Mouse (Mus musculus) myocyte (in vitro differentiated cells): ENCODE data around the gene Fstl3. TPM values are rescaled to one million over a fixed set of nuclear protein-coding genes. Genes with fewer than 3 reads are reported as not detected.

Experiments
- H3K27me3 ChIP-seq: one replicate; pipeline ENCODE4 v1.6.1; 2011; ENCODE audit not compliant: control insufficient read depth, insufficient read depth, insufficient read length
- H3K36me3 ChIP-seq: one replicate; pipeline ENCODE4 v1.6.1; 2011; ENCODE audit not compliant: control insufficient read depth, insufficient read depth
- H3K4me2 ChIP-seq: one replicate; pipeline ENCODE4 v1.6.1; 2011; ENCODE audit warnings: low read depth, control low read depth
- H3K4me3 ChIP-seq: one replicate; pipeline ENCODE4 v1.5.1; 2011; ENCODE audit warnings: mild to moderate bottlenecking, control low read depth, moderate library complexity
- H3K79me2 ChIP-seq: one replicate; pipeline ENCODE4 v1.6.1; 2011; ENCODE audit not compliant: control insufficient read depth, insufficient read depth
- H3ac ChIP-seq: one replicate; pipeline ENCODE4 v1.6.1; 2011; ENCODE audit not compliant: control insufficient read depth, insufficient read length
- CEBPB ChIP-seq: IDR thresholded peaks from 2 replicates; pipeline ENCODE4 v1.6.1; 2011; ENCODE audit warnings: mild to moderate bottlenecking, moderate library complexity; ENCODE audit not compliant: poor library complexity, insufficient read depth, severe bottlenecking
- E2F4 ChIP-seq: IDR thresholded peaks from one replicate; pipeline ENCODE4 v1.6.1; 2011; ENCODE audit warnings: mild to moderate bottlenecking, control low read depth, moderate library complexity; ENCODE audit not compliant: insufficient read depth
- MAX ChIP-seq: IDR thresholded peaks from one replicate; pipeline ENCODE4 v1.6.1; 2011; ENCODE audit warnings: low read depth, mild to moderate bottlenecking, control low read depth
- MYOD1 ChIP-seq, 3 experiments: IDR thresholded peaks; one replicate each; pipeline ENCODE4 v1.6.1; 2011; ENCODE audit warnings: control low read depth in 2 of 3, low read depth in 2 of 3, mild to moderate bottlenecking in 2 of 3, moderate library complexity in 1 of 3; ENCODE audit not compliant: insufficient read length in 2 of 3, control insufficient read depth in 1 of 3
- MYOG ChIP-seq, 3 experiments: IDR thresholded peaks; one replicate each; pipeline ENCODE4 v1.6.1; 2011; ENCODE audit warnings: control low read depth in 2 of 3, low read depth in 2 of 3, mild to moderate bottlenecking in 2 of 3; ENCODE audit not compliant: insufficient read length in 2 of 3, control insufficient read depth in 1 of 3, insufficient read depth in 1 of 3
- POLR2A ChIP-seq: IDR thresholded peaks from one replicate; pipeline ENCODE4 v1.6.1; 2011; ENCODE audit warnings: low read depth, mild to moderate bottlenecking, control low read depth, moderate library complexity; ENCODE audit not compliant: insufficient read length
- POLR2AphosphoS2 ChIP-seq: IDR thresholded peaks from one replicate; pipeline ENCODE4 v1.6.1; 2011; ENCODE audit warnings: low read depth, control low read depth; ENCODE audit not compliant: insufficient read length
- REST ChIP-seq: IDR thresholded peaks from one replicate; pipeline ENCODE4 v1.6.1; 2011; ENCODE audit warnings: mild to moderate bottlenecking, control low read depth, moderate library complexity; ENCODE audit not compliant: insufficient read depth, insufficient read length
- SRF ChIP-seq: IDR thresholded peaks from one replicate; pipeline ENCODE4 v1.6.1; 2011; ENCODE audit warnings: low read depth; ENCODE audit not compliant: control insufficient read depth, insufficient read length
- TCF12 ChIP-seq: IDR thresholded peaks from one replicate; pipeline ENCODE4 v1.6.1; 2011; ENCODE audit warnings: mild to moderate bottlenecking, control low read depth; ENCODE audit not compliant: poor library complexity, insufficient read depth, severe bottlenecking
- TCF3 ChIP-seq: IDR thresholded peaks from one replicate; pipeline ENCODE4 v1.6.1; 2011; ENCODE audit warnings: low read depth, control low read depth; ENCODE audit not compliant: insufficient read length
- USF1 ChIP-seq: IDR thresholded peaks from one replicate; pipeline ENCODE4 v1.6.1; 2011; ENCODE audit warnings: low read depth, mild to moderate bottlenecking, control low read depth, moderate library complexity
- polyA plus RNA-seq: library from polyadenylated mRNA; unstranded; fragments of >200 nt; fragmentation: generic; extraction: Trizol; gene quantifications from one replicate; pipeline ENCODE4 v1.2.1, GENCODE M21; 2012; ENCODE audit warnings: missing spikeins

Gene Fstl3
- polyA plus RNA-seq, 1 experiment, result 28.9 TPM

- H3K4me3 ChIP-seq, result no peak overlapping the region
- no peak overlapping the region for H3K4me2 ChIP-seq
- no peaks in the 10 kb centered on the region for H3K27me3 ChIP-seq
- peaks cover 26% of the 10 kb centered on the region for H3K36me3 ChIP-seq
- no peak overlapping the region for H3ac ChIP-seq
- no peak for TF ChIP-seq TCF12
- peaks cover 10% of the 10 kb centered on the region for H3K79me2 ChIP-seq
Measured at GRCm38 (mm10) chr10:79743161-79743560, 33.9 kb upstream of the Fstl3 start.

- peaks cover 10% of the 10 kb centered on the region for H3K79me2 ChIP-seq
- H3ac ChIP-seq, result no peak overlapping the region
- TF ChIP-seq POLR2A, result no peak
- TF ChIP-seq TCF12, result no peak
- TF ChIP-seq MYOG (IDR thresholded peaks at IDR 0.05; ENCODE audit: control insufficient read depth in 1 of 3, insufficient read depth in 1 of 3, insufficient read length in 2 of 3, low read depth in 2 of 3), result no peak
- TF ChIP-seq MAX, result no peak
- no peak for TF ChIP-seq SRF
- TF ChIP-seq MYOD1 (IDR thresholded peaks at IDR 0.05; ENCODE audit: control insufficient read depth in 1 of 3, insufficient read length in 2 of 3, low read depth in 2 of 3), result no peak
- no peak overlapping the region for H3K4me2 ChIP-seq
- H3K36me3 ChIP-seq, result peaks cover 20% of the 10 kb centered on the region
- no peaks in the 10 kb centered on the region for H3K27me3 ChIP-seq
- H3K4me3 ChIP-seq, result no peak overlapping the region
Measured at GRCm38 (mm10) chr10:79743650-79744365, 33.3 kb upstream of the Fstl3 start.

DNA sequence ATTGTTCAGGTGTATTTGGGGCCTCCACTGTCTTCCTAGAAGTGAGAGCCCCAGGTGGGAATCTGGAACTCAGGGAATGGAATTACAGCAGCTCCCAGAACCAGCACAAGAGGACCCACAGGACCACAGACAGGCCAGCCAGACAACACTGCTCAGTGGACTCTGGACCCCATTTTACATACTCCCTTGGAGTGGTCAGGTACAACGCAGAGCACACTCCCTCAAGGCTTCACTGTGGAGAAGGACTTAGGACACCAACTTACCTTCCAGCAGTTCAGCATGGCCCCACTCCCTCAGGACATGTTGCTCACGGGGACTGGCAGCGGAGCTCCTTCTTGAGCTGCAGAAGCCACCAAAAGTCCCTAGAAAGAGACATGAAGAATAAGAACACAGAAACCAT, 31.7 kb upstream of the Fstl3 start:
- peak overlapping the region; percentile 97 for H3K4me2 ChIP-seq
- H3ac ChIP-seq, result no peak overlapping the region
- no peaks in the 10 kb centered on the region for H3K27me3 ChIP-seq
- H3K4me3 ChIP-seq, result peak overlapping the region; percentile 52
- H3K36me3 ChIP-seq, result peaks cover 12% of the 10 kb centered on the region
- peaks cover 10% of the 10 kb centered on the region for H3K79me2 ChIP-seq
- TF ChIP-seq USF1, result no peak
- TF ChIP-seq TCF12, result no peak
- TF ChIP-seq MAX, result no peak
- TF ChIP-seq POLR2A, result no peak
- TF ChIP-seq E2F4, result no peak
- no peak for TF ChIP-seq TCF3
- no peak for TF ChIP-seq SRF
- no peak for TF ChIP-seq POLR2AphosphoS2
- TF ChIP-seq MYOD1 (IDR thresholded peaks at IDR 0.05; ENCODE audit: control insufficient read depth in 1 of 3, insufficient read length in 2 of 3, low read depth in 2 of 3), result no peak
- no peak for TF ChIP-seq REST
- no peak for TF ChIP-seq MYOG (IDR thresholded peaks at IDR 0.05; ENCODE audit: control insufficient read depth in 1 of 3, insufficient read depth in 1 of 3, insufficient read length in 2 of 3, low read depth in 2 of 3)
- TF ChIP-seq CEBPB, result no peak

DNA sequence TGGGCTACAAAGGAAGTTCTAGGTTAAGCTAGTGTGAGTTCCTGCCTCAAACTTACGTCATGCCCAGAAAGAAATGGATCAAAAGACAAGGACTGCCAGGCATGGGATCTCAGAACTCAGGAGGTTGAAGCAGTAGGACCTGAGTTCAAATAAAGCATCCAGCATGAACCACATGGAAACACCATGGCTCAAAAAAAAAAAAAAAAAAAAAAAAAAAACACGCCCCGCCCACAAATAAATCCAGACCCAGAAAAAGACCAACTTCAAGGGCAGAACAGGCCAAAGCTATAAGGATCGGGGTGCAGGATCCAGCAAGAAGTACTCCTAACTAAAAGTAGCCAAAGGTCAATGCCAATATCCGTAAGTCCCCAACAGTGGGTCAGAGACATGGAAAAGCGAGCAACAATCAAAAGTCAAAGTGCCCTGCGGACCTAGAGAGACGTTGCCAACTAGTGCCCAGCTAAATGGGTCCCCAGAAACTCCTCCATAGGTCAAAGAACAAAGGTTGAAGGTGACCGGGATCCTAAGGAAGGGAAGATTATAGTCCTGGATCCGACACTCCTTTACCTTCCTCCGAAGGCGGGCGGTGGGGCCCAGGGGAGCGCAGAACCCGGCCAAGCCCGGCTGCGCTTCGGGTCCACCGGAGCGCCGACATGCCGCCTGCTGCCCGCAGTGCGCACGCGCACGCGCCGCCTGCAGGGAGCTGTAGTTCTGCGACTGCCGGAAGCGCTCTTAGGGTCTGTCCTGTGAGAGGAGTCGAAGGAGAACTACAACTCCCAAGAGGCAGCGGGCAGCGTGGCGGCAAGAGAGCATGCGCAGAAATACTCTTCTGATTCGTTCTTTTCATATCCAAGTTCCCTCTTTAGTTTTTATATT, 30.9 kb upstream of the Fstl3 start, which contains the start of gene Polrmt:
Gene Polrmt, minus strand, starts transcription at position 684 of the 876 bp plus-strand sequence.
- Histone ChIP-seq H3ac (no peak within 1 kb of the TSS), H3K27me3 (no peaks in the 10 kb centered on the region), H3K4me2 (peak within 1 kb of the TSS; percentile 97), H3K79me2 (peaks cover 10% of the 10 kb centered on the region), H3K4me3 (peak within 1 kb of the TSS; percentile 52), H3K36me3 (peaks cover 5% of the 10 kb centered on the region)
- no peak for TF ChIP-seq CEBPB
- peak; percentile 94 for TF ChIP-seq POLR2A
- TF ChIP-seq SRF, result peak; percentile 85
- peak; percentile 68 for TF ChIP-seq POLR2AphosphoS2

DNA sequence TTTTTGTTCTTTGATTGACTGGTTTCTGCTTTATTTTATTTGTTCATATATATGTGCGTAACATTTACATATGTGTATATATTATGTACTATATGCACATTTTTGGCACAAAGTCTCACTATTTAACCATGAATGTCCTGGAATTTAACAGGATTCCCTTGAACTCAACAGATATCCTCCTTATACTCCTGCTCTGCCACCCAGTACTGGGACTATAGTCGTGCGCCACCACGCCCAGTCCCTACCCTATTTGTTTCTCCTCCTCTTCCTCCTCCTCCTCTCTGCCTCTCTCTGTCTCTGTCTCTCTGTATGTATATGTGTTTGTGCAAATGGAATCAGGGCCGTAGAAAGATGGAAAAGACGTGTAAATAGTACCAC, 30.3 kb upstream of the Fstl3 start:
- Histone ChIP-seq H3K79me2 (peaks cover 10% of the 10 kb centered on the region), H3ac (no peak overlapping the region), H3K4me3 (peak overlapping the region; percentile 52), H3K4me2 (peak overlapping the region; percentile 76), H3K36me3 (no peaks in the 10 kb centered on the region), H3K27me3 (peaks cover 6% of the 10 kb centered on the region)
- TF ChIP-seq POLR2AphosphoS2 (no peak), MAX (no peak), MYOD1 (IDR thresholded peaks at IDR 0.05; ENCODE audit: control insufficient read depth in 1 of 3, insufficient read length in 2 of 3, low read depth in 2 of 3) (no peak), CEBPB (no peak), TCF3 (no peak), POLR2A (no peak), MYOG (IDR thresholded peaks at IDR 0.05; ENCODE audit: control insufficient read depth in 1 of 3, insufficient read depth in 1 of 3, insufficient read length in 2 of 3, low read depth in 2 of 3) (no peak)
